Mouse (Mus musculus): Measurements from ENCODE around the gene Ghr. TPM values are rescaled to one million over a fixed set of nuclear protein-coding genes. Genes with fewer than 3 reads are reported as not detected.

The Ghr gene
- total RNA-seq, 4 experiments from 2014 or later: 14.5 to 15.9 (median 14.8) TPM

DNA sequence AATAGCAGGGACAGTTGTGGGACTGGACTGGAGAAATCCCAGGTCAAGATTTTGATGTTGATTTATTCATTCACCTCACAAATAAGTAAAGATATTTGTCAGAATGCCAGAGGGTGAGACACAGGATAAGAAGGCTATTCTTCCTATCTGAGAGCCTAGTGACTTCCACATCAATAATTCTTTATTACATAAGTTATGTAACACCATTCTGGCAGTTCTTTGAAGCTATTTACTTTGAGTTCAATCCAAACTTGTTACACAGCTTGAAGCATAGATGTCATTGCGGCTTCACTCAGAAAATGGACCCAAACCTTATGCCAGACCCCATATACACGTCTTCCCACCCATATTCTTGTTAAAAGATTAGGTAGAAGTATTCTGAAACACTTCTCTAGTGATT lies 133.7 kb downstream of the Ghr start:
- no peak for DNase-seq (ENCODE audit: low spot score in 2 of 2)

DNA sequence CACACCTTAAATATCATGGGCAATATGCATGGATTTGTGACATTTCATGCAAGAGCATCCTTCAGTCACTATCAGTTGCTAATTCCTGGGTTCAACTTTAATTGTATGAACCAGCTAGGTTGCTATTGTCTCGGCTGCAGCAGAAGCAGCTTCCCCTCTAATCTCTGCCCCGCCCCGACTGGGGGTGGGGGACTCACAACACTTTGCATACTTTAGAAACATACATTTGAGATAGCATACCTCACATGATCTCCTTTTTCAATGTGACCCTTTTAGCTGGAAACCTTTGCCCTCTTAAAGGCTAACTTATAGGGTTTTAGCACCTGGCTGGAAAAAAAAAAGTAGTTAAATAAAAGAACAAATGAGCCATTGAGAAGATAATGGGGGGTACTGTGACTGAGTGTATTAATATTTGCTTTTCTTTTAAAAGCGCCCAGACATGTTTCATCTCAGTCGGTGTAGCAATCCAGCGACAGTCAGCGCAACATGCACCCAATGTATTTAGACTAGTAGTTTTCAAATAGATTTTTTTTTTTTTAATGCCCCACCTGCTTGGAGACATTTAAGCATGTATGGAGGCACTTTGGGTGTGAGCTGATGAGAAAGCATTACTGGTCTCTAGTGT lies 137.9 kb downstream of the Ghr start:
- no peak for DNase-seq (ENCODE audit: low spot score in 2 of 2)

DNA sequence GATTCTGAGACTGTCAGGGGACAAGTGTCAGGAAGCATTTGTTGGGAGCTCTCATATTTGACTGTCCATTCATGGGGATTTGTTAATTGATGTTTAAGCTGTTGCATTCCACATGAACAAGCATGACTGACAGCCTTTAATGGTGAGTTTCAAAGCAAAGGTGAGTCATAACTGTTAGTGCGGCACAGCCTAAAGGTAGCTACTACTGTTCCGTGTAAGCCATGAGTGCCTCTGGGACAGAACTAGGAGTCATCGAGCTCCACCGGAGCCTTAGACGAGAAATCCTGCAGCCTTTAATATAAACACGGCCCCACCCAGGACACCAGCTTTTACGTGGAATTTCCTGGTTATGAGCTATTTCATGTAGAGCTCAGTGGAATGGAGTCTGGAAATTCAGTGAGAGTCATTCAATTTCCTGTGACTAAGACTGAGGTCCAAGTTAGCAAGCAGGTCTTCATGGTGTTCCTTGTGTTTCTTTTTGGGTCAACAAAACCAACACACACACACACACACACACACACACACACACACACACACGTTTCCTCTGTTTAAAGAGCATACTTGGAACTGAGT lies 138.8 kb downstream of the Ghr start:
- DNase-seq (ENCODE audit: low spot score in 2 of 2): no peak

DNA sequence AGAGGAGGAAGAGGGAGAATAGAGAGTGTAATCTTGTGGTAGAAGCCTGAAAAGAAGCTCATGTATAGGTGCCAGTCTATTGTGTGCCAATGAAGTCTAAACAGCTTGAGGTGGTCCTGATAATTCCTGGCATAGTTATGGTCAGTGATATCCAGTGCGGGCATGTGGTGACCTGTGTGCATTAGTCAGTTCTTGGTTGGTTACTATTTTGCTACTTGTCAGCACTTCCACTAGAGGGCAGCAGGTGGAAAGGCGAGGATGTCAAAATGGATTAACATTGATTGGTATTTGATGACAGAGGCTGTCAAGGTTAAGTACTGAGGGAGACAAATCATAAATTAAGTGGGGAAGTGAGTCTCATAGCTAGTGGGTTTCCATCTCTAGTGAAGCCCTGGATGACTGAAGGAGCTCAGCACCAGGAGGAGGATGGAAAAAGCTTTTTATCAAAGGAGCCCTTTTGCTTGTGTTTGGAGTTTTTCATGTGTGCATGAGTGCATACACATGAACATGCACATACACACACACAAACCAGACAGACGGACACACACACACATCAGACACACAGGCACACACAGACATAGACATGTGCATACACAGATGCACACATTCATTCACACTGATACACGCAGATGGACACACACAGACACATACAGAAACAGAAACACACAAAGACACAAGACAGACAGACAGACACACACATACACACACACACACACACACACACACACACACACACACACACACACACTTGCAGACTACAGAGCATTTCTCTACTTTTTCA lies 141.6 kb downstream of the Ghr start:
- no peak for DNase-seq (ENCODE audit: low spot score in 2 of 2)

DNA sequence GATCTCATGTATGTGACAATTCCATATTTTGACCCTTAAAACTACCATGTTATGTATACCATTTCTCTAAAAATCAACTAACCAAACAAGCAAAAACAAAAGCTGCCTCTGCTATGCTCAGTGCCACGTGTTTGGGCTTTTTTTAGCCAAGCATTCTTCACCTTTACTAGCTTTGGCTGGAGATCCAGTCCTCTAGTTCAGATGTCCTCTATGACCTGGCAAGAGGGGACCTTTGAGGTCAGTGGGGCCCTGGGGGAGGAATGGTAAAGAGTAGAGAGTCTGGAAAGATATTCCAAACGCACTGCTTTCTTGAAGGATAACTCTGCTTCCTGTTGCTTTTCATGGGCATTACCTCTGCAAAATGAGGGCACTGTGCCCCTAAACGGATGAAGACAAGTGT lies 145.9 kb downstream of the Ghr start:
- no peak for DNase-seq (ENCODE audit: low spot score in 2 of 2)

DNA sequence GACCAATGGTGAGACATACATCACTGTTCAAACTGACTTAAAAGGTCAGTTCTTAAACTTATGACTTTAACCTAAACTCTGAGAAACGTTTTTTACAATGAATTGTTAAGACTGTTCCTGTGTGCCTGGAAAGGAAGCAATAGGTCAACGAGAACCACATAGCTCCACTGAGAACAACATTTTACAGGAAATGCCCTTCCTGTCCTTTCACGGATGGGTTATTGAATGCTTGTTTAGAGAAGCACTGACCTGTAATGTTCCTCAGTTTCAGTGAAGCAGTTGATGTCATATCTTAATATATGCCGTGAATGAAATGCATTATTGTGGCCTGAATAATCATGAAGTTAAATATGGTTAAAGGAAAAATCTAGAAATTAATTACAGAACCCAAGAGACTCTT lies 147.7 kb downstream of the Ghr start:
- DNase-seq (ENCODE audit: low spot score in 2 of 2): no peak

GRCm38 (mm10) chr15:3434461-3434860 lies 148.8 kb downstream of the Ghr start:
- DNase-seq (ENCODE audit: low spot score in 2 of 2): no peak

- DNase-seq (ENCODE audit: low spot score in 2 of 2): no peak
Observed at GRCm38 (mm10) chr15:3433281-3433680, 150.0 kb downstream of the Ghr start.

DNA sequence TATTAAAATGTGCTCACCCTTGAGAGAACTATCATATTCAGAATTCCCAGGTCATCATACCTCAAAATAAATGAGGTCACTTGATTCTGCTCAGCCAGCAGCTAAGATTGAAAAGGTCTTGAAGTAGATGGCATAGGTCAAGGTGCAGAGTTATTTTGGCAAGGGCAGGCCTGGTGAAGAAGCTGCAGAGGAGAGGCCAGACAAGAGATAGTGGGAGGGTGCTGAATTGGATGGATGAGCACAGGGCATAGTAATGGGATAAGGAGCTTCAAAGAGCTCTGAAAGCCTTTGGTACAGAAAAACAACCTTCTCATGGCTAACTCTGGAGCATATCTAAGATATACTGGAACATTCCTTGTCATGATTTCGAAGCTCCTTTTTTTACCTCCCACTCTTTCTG lies 150.5 kb downstream of the Ghr start:
- DNase-seq (ENCODE audit: low spot score in 2 of 2): no peak

DNA sequence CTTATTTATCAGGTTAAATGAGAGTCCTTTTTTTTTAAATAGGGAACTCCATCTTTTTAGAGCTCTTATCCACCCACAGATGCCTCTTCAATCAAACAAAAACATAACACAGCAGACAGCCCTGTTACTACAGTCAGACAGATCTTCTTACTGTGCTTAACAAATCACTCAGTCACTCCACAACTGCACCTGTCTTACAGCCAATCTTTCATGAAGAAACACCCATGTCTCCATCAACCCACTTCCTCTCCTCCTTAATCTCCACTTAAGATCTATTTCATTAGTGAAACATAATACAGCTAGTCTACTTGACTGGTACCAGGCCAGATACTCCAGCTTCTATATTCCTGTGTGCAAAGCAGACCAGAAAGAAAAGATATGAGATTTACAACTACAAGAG lies 153.9 kb downstream of the Ghr start:
- no peak for DNase-seq (ENCODE audit: low spot score in 2 of 2)

- DNase-seq (ENCODE audit: low spot score in 2 of 2): no peak
Observed at GRCm38 (mm10) chr15:3429001-3429400, 154.3 kb downstream of the Ghr start.

DNA sequence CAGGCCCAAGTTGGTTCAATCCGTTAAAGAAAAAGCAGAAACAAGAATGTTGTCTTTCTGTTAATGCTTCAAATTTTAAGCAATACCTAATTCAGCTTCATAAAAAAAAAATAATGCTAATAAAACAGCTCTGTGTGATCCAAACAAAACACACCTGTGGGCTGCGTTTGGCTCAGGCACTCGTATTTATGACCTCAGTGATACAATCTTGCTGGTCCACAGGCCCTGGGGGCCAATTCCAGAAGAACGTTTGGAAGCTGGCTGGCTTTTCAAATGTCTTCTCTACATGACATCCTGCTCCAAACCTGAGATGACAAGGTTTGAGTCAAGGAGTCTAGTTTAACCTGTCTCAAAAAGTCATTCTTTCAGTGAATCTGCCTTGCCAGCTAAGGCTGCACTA lies 156.9 kb downstream of the Ghr start:
- no peak for DNase-seq (ENCODE audit: low spot score in 2 of 2)

- no peak for DNase-seq (ENCODE audit: low spot score in 2 of 2)
Observed at GRCm38 (mm10) chr15:3423177-3423576, 160.1 kb downstream of the Ghr start.

- no peak for DNase-seq (ENCODE audit: low spot score in 2 of 2)
Observed at GRCm38 (mm10) chr15:3417699-3418098, 165.6 kb downstream of the Ghr start.

DNA sequence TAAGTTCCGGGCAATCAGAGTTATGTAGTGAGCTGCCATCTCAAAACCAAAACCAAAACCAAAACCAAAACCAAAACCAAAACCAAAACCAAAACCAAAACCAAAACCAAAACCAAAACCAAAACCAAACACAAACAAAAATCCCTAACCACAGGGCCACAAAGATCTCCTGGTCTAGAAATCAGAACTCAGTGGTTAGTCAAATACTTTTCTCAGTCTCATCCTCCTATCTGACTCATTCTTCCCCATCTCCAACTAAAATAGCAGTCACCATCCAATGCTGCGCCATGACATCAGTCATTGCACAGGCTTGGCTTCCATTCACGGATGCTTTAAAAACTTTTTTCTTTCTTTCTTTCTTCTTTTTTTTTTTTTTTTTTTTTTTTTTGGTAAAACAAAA lies 170.2 kb downstream of the Ghr start:
- no peak for DNase-seq (ENCODE audit: low spot score in 2 of 2)

DNA sequence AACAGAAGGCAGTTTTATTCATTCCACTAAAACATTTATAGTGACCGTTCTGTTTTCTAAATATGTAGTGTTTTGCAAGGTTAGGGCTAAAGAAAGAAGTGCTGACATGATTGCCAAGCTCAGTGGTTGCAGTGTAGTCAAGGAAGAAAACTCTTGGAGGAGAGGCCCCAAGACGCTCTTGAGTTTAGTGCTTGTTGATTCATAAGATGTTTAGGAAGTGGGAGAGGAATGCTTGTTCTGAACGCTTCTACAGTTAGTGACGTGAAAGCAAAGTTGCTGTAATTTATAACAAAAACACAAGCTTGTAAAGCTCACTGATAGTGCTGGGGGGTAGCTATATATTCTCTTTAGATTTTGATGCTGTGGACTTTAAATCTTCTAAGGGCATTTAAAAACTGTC lies 174.8 kb downstream of the Ghr start:
- no peak for DNase-seq (ENCODE audit: low spot score in 2 of 2)

DNA sequence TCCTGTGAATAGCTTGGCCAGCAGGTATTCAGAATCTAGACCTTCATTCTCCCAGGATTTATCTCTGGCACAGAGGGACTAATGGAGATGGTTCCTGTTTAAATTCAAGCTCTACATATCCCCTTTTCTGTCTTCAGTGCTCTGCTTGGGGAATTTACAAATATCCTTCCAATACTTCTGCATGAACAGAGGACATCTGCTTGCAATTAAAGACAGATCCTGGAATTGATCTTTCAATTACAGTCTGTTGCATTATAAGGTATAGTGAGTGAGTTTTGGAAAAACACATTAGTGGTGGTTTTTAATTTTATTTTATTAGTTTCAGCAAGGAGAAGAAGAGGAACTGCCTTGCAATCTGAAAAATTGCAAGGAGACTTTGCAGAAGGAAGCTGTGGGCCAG lies 184.1 kb downstream of the Ghr start:
- DNase-seq (ENCODE audit: low spot score in 2 of 2): no peak

GRCm38 (mm10) chr15:3397369-3398100 lies 185.8 kb downstream of the Ghr start:
- DNase-seq (ENCODE audit: low spot score in 2 of 2): no peak

- DNase-seq (ENCODE audit: low spot score in 2 of 2): no peak
Observed at GRCm38 (mm10) chr15:3396149-3396548, 187.1 kb downstream of the Ghr start.

- DNase-seq (ENCODE audit: low spot score in 2 of 2): no peak
Observed at GRCm38 (mm10) chr15:3395700-3396099, 187.6 kb downstream of the Ghr start.

DNA sequence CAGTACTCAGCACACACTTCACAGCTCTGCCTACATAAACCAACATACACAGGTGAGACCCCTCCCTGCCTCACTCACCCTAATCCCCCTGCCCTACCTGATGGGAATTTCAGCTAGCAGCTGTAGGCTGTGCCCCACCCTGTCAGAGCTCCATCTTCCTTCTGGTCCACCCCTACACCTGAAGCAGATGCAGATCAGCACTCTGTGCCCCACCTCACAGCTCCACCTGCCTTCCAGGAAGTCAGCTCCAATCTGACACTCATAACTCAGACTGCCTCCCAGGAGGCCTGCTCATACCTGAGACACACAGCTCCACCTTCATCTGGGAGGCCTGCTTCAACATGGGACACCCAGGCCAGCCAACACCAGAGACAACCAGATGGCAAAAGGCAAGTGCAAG lies 192.6 kb downstream of the Ghr start:
- no peak for DNase-seq (ENCODE audit: low spot score in 2 of 2)

DNA sequence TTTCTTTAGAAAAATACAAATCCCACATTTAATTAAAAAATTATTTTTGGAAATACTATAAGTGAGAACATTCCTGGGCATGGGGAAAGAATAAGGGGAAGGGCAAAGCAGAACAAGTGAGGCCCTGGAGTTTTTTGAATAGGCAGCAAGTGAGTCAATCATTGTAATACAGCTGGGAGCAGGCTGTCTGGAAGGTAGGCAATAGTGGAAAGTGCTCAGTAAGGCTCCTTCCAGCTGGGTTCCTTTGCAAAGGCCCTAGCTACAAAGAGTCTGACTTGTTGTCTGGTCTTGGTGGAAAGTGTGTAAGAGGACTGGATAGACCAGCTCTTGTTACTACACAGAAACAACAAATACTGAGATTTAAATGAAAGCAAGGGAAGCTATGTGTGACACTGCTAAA lies 194.3 kb downstream of the Ghr start:
- DNase-seq (ENCODE audit: low spot score in 2 of 2): no peak

Measured in left cerebral cortex, adult 8-10 months (tissue).